Mouse (Mus musculus) cerebellum, adult 11 months (tissue): Measurements from ENCODE around the gene Sipa1l2.

ENCODE experiments used
- DNase-seq: peaks from one replicate; pipeline ENCODE4 v3.0.0; 2022

Gene Sipa1l2

GRCm38 (mm10) chr8:125391271-125391670 is 178.3 kb downstream of the Sipa1l2 start:
- DNase-seq, result no peak

- no peak for DNase-seq
These were observed 179.1 kb downstream of the Sipa1l2 start for GRCm38 (mm10) chr8:125390506-125390895.

- peak; percentile 97 for DNase-seq
These were observed 179.7 kb downstream of the Sipa1l2 start for GRCm38 (mm10) chr8:125389756-125390505.

GRCm38 (mm10) chr8:125389280-125389679 is 180.3 kb downstream of the Sipa1l2 start:
- peak; percentile 57 for DNase-seq

- no peak for DNase-seq
These were observed 181.0 kb downstream of the Sipa1l2 start for GRCm38 (mm10) chr8:125388404-125389180.

- no peak for DNase-seq
These were observed 184.0 kb downstream of the Sipa1l2 start for GRCm38 (mm10) chr8:125385519-125386150.

- DNase-seq, result no peak
These were observed 184.9 kb downstream of the Sipa1l2 start for GRCm38 (mm10) chr8:125384551-125385183.

- DNase-seq, result no peak
These were observed 187.9 kb downstream of the Sipa1l2 start for GRCm38 (mm10) chr8:125381674-125382073.

GRCm38 (mm10) chr8:125379939-125380338 is 189.7 kb downstream of the Sipa1l2 start:
- no peak for DNase-seq

GRCm38 (mm10) chr8:125379156-125379555 is 190.5 kb downstream of the Sipa1l2 start:
- no peak for DNase-seq

GRCm38 (mm10) chr8:125377704-125378103 is 191.9 kb downstream of the Sipa1l2 start:
- no peak for DNase-seq

GRCm38 (mm10) chr8:125376448-125376845 is 193.2 kb downstream of the Sipa1l2 start:
- DNase-seq, result no peak

GRCm38 (mm10) chr8:125375659-125376447 is 193.8 kb downstream of the Sipa1l2 start:
- no peak for DNase-seq

GRCm38 (mm10) chr8:125372596-125372995 is 197.0 kb downstream of the Sipa1l2 start:
- DNase-seq, result no peak

- no peak for DNase-seq
These were observed 199.9 kb downstream of the Sipa1l2 start for GRCm38 (mm10) chr8:125369491-125370236.

GRCm38 (mm10) chr8:125368341-125369035 is 201.1 kb downstream of the Sipa1l2 start:
- DNase-seq, result no peak
